Mouse (Mus musculus): ENCODE measurements around the gene Cxcr5. TPM values are rescaled to one million over a fixed set of nuclear protein-coding genes. Genes with fewer than 3 reads are reported as not detected.

Gene Cxcr5
- polyA plus RNA-seq, 1 experiment, result not detected

DNA sequence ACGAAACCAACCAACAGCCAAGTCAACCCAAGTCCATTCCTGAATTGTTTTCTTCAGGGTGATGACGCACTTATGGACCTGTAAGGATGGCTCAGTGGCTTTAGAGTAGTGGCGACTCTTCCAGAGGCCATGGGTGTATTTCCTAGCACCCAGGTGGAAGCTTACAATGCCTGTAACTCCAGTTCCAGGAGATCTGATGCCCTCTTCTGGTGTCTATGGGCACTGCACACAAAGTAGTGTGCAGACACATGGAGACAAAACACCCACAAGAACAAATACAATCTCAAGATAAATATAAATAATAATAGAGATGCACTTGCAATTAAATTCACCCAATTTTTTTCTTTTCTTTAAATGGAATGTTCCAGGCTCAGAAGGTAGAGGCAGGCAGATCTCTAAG, 85.7 kb downstream of the Cxcr5 start:
- Histone ChIP-seq H3K9me3 (ENCODE audit: control insufficient read depth, low read length) (no peaks in the 10 kb centered on the region), H3K4me3 (replicated peaks) (no peak overlapping the region), H3K27me3 (ENCODE audit: control insufficient read depth) (peaks cover 38% of the 10 kb centered on the region), H3K36me3 (ENCODE audit: control insufficient read depth) (no peaks in the 10 kb centered on the region), H3K4me1 (ENCODE audit: control insufficient read depth) (peaks cover 23% of the 10 kb centered on the region)
- TF ChIP-seq GATA1 (IDR thresholded peaks at IDR 0.05; ENCODE audit: low read length), result no peak

DNA sequence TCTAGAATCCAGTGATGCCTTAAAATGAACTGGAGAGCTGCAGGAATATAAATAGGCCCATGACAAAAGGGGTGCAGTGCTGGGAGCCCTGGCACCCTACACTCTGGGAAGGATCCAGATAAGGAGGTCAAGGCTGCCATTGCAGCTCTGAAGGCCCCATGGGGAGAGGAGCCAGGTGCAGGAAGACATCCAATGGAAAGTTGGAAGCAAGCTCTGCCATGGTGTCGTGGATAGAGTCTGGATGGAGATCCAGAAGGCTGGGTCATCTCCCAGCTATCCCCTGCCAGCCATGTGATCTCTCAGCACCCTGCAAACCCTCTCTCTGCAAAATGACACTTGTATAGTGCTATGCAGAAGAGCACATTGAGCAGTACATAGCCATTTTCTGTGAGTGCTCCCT, 87.3 kb downstream of the Cxcr5 start:
- Histone ChIP-seq H3K4me1 (ENCODE audit: control insufficient read depth) (peaks cover 16% of the 10 kb centered on the region), H3K4me3 (replicated peaks) (no peak overlapping the region), H3K27me3 (ENCODE audit: control insufficient read depth) (peaks cover 22% of the 10 kb centered on the region), H3K36me3 (ENCODE audit: control insufficient read depth) (no peaks in the 10 kb centered on the region), H3K9me3 (ENCODE audit: control insufficient read depth, low read length) (no peaks in the 10 kb centered on the region)
- TF ChIP-seq TAL1 (IDR thresholded peaks at IDR 0.05; ENCODE audit: low read length) (no peak), GATA1 (IDR thresholded peaks at IDR 0.05; ENCODE audit: low read length) (no peak)

DNA sequence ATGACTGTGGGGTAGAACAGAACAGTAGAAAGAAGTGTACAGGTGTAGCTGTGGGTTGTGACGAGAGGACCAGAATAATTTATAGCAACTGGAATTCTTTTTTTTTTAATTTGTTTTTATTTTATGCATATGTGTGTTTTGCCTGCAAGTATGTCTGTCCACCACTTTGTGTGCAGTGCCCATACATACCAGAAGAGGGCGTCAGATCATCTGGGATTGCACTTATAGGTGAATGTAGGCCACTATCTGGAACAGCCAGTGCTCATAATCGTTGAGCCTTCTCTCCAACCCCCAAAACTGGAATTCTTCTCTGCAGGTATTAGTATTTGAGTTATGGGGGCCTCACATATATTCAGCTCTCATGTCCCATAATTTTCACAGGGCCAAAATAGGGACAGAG, 88.5 kb downstream of the Cxcr5 start:
- H3K9me3 ChIP-seq (ENCODE audit: control insufficient read depth, low read length), result no peaks in the 10 kb centered on the region
- H3K27me3 ChIP-seq (ENCODE audit: control insufficient read depth), result peaks cover 11% of the 10 kb centered on the region
- no peak for TF ChIP-seq TAL1 (IDR thresholded peaks at IDR 0.05; ENCODE audit: low read length)
- no peak for TF ChIP-seq GATA1 (IDR thresholded peaks at IDR 0.05; ENCODE audit: low read length)
- no peaks in the 10 kb centered on the region for H3K36me3 ChIP-seq (ENCODE audit: control insufficient read depth)
- H3K4me3 ChIP-seq (replicated peaks), result no peak overlapping the region
- H3K4me1 ChIP-seq (ENCODE audit: control insufficient read depth), result peaks cover 6% of the 10 kb centered on the region

DNA sequence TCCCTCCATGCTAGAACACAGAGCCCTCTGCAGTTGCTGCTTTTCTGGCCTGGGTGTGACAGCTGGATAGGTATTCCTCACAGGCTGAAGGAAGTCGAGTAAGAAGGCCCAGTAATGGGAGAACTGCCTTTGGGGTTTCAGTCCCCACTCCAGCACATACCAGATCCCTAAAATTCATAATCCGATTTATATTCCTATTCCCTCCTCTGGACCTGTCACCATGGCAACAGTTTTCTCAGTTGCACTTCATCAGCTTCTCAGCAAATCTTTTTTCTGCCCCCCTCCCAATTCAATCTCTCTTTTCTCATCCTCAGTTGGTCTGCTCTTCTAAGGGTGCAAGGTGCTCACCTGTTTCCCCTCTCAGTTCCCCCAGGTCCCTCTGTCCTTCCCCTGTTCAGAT, 92.9 kb downstream of the Cxcr5 start:
- Histone ChIP-seq H3K4me3 (replicated peaks) (no peak overlapping the region), H3K9me3 (ENCODE audit: control insufficient read depth, low read length) (no peaks in the 10 kb centered on the region), H3K36me3 (ENCODE audit: control insufficient read depth) (no peaks in the 10 kb centered on the region), H3K27me3 (ENCODE audit: control insufficient read depth) (no peaks in the 10 kb centered on the region; the same call in 1 of the 2 replicates), H3K4me1 (ENCODE audit: control insufficient read depth) (no peaks in the 10 kb centered on the region)
- no peak for TF ChIP-seq TAL1 (IDR thresholded peaks at IDR 0.05; ENCODE audit: low read length)
- TF ChIP-seq GATA1 (IDR thresholded peaks at IDR 0.05; ENCODE audit: low read length), result no peak

DNA sequence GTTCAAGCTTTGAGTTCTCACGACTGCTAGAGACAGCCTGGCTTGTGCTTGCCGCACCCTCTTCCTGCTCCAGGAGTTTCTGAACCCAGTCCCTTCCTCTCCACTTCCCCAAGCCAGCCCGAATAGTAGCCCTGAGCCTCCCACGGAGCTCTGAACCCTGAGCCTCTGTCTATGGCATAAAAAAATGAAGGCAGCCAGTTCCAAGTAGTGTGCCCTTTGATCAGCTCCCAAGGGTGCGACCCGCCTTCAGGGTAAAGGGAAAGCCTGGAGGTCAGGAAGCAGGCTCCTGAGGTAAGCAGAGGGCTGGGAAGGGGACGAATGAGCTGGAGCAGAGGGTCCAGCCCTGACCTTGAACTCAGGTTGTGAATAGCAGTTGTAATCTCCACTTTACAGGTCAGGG, 93.5 kb downstream of the Cxcr5 start:
- H3K9me3 ChIP-seq (ENCODE audit: control insufficient read depth, low read length), result no peaks in the 10 kb centered on the region
- H3K27me3 ChIP-seq (ENCODE audit: control insufficient read depth), result no peaks in the 10 kb centered on the region; the same call in 1 of the 2 replicates
- H3K4me3 ChIP-seq (replicated peaks), result no peak overlapping the region
- H3K4me1 ChIP-seq (ENCODE audit: control insufficient read depth), result no peaks in the 10 kb centered on the region
- TF ChIP-seq TAL1 (IDR thresholded peaks at IDR 0.05; ENCODE audit: low read length), result no peak
- no peak for TF ChIP-seq GATA1 (IDR thresholded peaks at IDR 0.05; ENCODE audit: low read length)
- H3K36me3 ChIP-seq (ENCODE audit: control insufficient read depth), result no peaks in the 10 kb centered on the region

DNA sequence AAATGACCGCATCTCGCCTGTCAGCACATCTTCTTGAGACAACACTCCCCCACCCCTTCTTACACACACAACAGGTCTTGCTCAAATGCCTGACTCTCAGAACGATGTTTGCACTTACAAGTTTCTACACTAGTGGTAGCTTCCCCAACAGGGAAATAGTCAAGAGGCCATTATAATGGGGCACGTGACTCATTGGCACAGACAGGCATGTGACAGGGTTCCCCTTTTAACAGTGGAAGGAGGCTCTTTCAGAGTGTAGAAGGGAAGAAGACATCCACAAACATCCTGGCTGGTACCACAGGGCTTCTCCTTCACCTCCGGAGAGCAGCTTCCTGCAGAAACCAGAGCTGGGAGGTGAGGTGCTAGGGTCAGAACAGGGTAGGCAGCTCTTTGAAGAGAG, 99.7 kb downstream of the Cxcr5 start:
- H3K4me3 ChIP-seq (replicated peaks), result no peak overlapping the region
- TF ChIP-seq TAL1 (IDR thresholded peaks at IDR 0.05; ENCODE audit: low read length), result no peak
- no peak for TF ChIP-seq GATA1 (IDR thresholded peaks at IDR 0.05; ENCODE audit: low read length)
- no peaks in the 10 kb centered on the region for H3K4me1 ChIP-seq (ENCODE audit: control insufficient read depth)
- H3K9me3 ChIP-seq (ENCODE audit: control insufficient read depth, low read length), result no peaks in the 10 kb centered on the region
- peaks cover 11% of the 10 kb centered on the region for H3K27me3 ChIP-seq (ENCODE audit: control insufficient read depth)
- no peaks in the 10 kb centered on the region for H3K36me3 ChIP-seq (ENCODE audit: control insufficient read depth)

Other genes starting within 250 kb of the Cxcr5 start
- 24.5 and 25.4 TPM in 2 replicates for gene C2cd2l, start 241.6 kb downstream of the Cxcr5 start, polyA plus RNA-seq (2012)
- gene Dpagt1, start 235.9 kb downstream of the Cxcr5 start, polyA plus RNA-seq (2012), result 0.15 and 0.20 TPM in 2 replicates
- 364 and 434 TPM in 2 replicates for gene H2afx, start 227.2 kb downstream of the Cxcr5 start, polyA plus RNA-seq (2012)
- gene Hmbs, start 217.6 kb downstream of the Cxcr5 start, polyA plus RNA-seq (2012), result 331 and 361 TPM in 2 replicates
- gene Vps11, start 200.2 kb downstream of the Cxcr5 start, polyA plus RNA-seq (2012), result 1.4 and 1.5 TPM in 2 replicates
- gene Hyou1, start 182.4 kb downstream of the Cxcr5 start, polyA plus RNA-seq (2012), result 0.69 and 0.80 TPM in 2 replicates
- gene Slc37a4, start 165.0 kb downstream of the Cxcr5 start, polyA plus RNA-seq (2012), result 0.23 and 0.31 TPM in 2 replicates
- 16.3 and 35.8 TPM in 2 replicates for gene Rps25, start 154.7 kb downstream of the Cxcr5 start, polyA plus RNA-seq (2012)
- 0.37 and 0.65 TPM in 2 replicates for gene Trappc4, start 154.3 kb downstream of the Cxcr5 start, polyA plus RNA-seq (2012)
- 1.1 and 1.5 TPM in 2 replicates for gene Ccdc84, start 143.3 kb downstream of the Cxcr5 start, polyA plus RNA-seq (2012)
- not detected in 2 replicates for gene Foxr1, start 120.7 kb downstream of the Cxcr5 start, polyA plus RNA-seq (2012)
- not detected in 2 replicates for gene Upk2, start 106.9 kb downstream of the Cxcr5 start, polyA plus RNA-seq (2012)
- gene Bcl9l, start 79.1 kb downstream of the Cxcr5 start, polyA plus RNA-seq (2012), result 0.06 and 0.09 TPM in 2 replicates
- gene Ddx6, start 43.0 kb upstream of the Cxcr5 start, polyA plus RNA-seq (2012), result 1.2 and 1.7 TPM in 2 replicates
- gene Treh, start 111.4 kb upstream of the Cxcr5 start, polyA plus RNA-seq (2012), result not detected in 2 replicates
- 0.15 and 0.23 TPM in 2 replicates for gene Phldb1, start 173.3 kb upstream of the Cxcr5 start, polyA plus RNA-seq (2012)
- gene Arcn1, start 206.0 kb upstream of the Cxcr5 start, polyA plus RNA-seq (2012), result 0.33 and 0.52 TPM in 2 replicates
- gene Ift46, start 206.0 kb upstream of the Cxcr5 start, polyA plus RNA-seq (2012), result 0.29 and 0.86 TPM in 2 replicates
- gene Tmem25, start 237.4 kb upstream of the Cxcr5 start, polyA plus RNA-seq (2012), result 0.01 TPM in 1 of 2 replicates, not detected in the other
- 0.12 and 0.83 TPM in 2 replicates for gene Ttc36, start 241.2 kb upstream of the Cxcr5 start, polyA plus RNA-seq (2012)